Mouse (Mus musculus): ENCODE results near the gene Tank. TPM values are rescaled to one million over a fixed set of nuclear protein-coding genes. Genes with fewer than 3 reads are reported as not detected.

Gene Tank
- polyA plus RNA-seq, 1 experiment from 2014 or later, result 32.6 TPM

- no peak overlapping the region for H3K9ac ChIP-seq
- no peaks in the 10 kb centered on the region for H3K9me3 ChIP-seq
- H3K27ac ChIP-seq, result no peak overlapping the region
- 82% methylated on average over 3 of the region's 3 CpGs for WGBS
- H3K4me1 ChIP-seq, result no peaks in the 10 kb centered on the region
- H3K4me3 ChIP-seq, result no peak overlapping the region
- H3K4me2 ChIP-seq, result no peak overlapping the region
- no peaks in the 10 kb centered on the region for H3K27me3 ChIP-seq
- ATAC-seq (ENCODE audit: borderline replicate concordance, extremely low read depth, low FRiP score, low TSS enrichment), result no peak
- H3K36me3 ChIP-seq, result peaks cover 19% of the 10 kb centered on the region
Measured at GRCm38 (mm10) chr2:61630864-61631555, 52.6 kb downstream of the Tank start.

- ATAC-seq (ENCODE audit: borderline replicate concordance, extremely low read depth, low FRiP score, low TSS enrichment), result no peak
- 92% methylated on average over 1 of the region's 1 CpGs for WGBS
Measured at GRCm38 (mm10) chr2:61635099-61635498, 56.7 kb downstream of the Tank start.

GRCm38 (mm10) chr2:61638182-61638581 is 59.8 kb downstream of the Tank start:
- H3K9ac ChIP-seq, result no peak overlapping the region
- no peaks in the 10 kb centered on the region for H3K9me3 ChIP-seq
- H3K27me3 ChIP-seq, result no peaks in the 10 kb centered on the region
- WGBS, result 68% methylated on average over 6 of the region's 6 CpGs
- no peak for ATAC-seq (ENCODE audit: borderline replicate concordance, extremely low read depth, low FRiP score, low TSS enrichment)
- no peak overlapping the region for H3K27ac ChIP-seq
- no peak overlapping the region for H3K4me3 ChIP-seq
- no peak overlapping the region for H3K4me2 ChIP-seq
- H3K4me1 ChIP-seq, result no peaks in the 10 kb centered on the region
- H3K36me3 ChIP-seq, result no peaks in the 10 kb centered on the region

More at GRCm38 (mm10) chr2:61635099-61635498, 56.7 kb downstream of the Tank start:
- Histone ChIP-seq H3K36me3 (peaks cover 2% of the 10 kb centered on the region; the same call in 1 of the 2 replicates), H3K4me2 (no peak overlapping the region), H3K9me3 (no peaks in the 10 kb centered on the region), H3K9ac (no peak overlapping the region), H3K4me1 (no peaks in the 10 kb centered on the region), H3K27me3 (no peaks in the 10 kb centered on the region), H3K4me3 (no peak overlapping the region), H3K27ac (no peak overlapping the region)

- 50% methylated on average over 6 of the region's 6 CpGs for WGBS
- no peak overlapping the region for H3K4me2 ChIP-seq
- H3K27me3 ChIP-seq, result no peaks in the 10 kb centered on the region
- no peak for ATAC-seq (ENCODE audit: borderline replicate concordance, extremely low read depth, low FRiP score, low TSS enrichment)
- no peaks in the 10 kb centered on the region for H3K4me1 ChIP-seq
- 0 out of 2 replicates have a peak, but pooled peaks cover 2% of the 10 kb centered on the region for H3K36me3 ChIP-seq
- H3K4me3 ChIP-seq, result no peak overlapping the region
- no peak overlapping the region for H3K27ac ChIP-seq
- H3K9ac ChIP-seq, result no peak overlapping the region
- no peaks in the 10 kb centered on the region for H3K9me3 ChIP-seq
Measured at GRCm38 (mm10) chr2:61642452-61643368, 64.3 kb downstream of the Tank start.

GRCm38 (mm10) chr2:61651206-61651605 is 72.8 kb downstream of the Tank start:
- no peak overlapping the region for H3K4me2 ChIP-seq
- H3K9me3 ChIP-seq, result no peaks in the 10 kb centered on the region
- ATAC-seq (ENCODE audit: borderline replicate concordance, extremely low read depth, low FRiP score, low TSS enrichment), result no peak
- H3K9ac ChIP-seq, result no peak overlapping the region
- H3K27me3 ChIP-seq, result no peaks in the 10 kb centered on the region
- H3K4me3 ChIP-seq, result no peak overlapping the region
- 86% methylated on average over 4 of the region's 4 CpGs for WGBS
- H3K36me3 ChIP-seq, result 0 out of 2 replicates have a peak, but pooled peaks cover 9% of the 10 kb centered on the region
- no peak overlapping the region for H3K27ac ChIP-seq
- peaks cover 12% of the 10 kb centered on the region; the same call in 1 of the 2 replicates for H3K4me1 ChIP-seq

- H3K36me3 ChIP-seq, result 0 out of 2 replicates have a peak, but pooled peaks cover 9% of the 10 kb centered on the region
- no peak overlapping the region for H3K27ac ChIP-seq
- H3K4me3 ChIP-seq, result no peak overlapping the region
- no peak overlapping the region for H3K4me2 ChIP-seq
- H3K27me3 ChIP-seq, result no peaks in the 10 kb centered on the region
- H3K9ac ChIP-seq, result no peak overlapping the region
- peaks cover 13% of the 10 kb centered on the region; the same call in 1 of the 2 replicates for H3K4me1 ChIP-seq
- 91% methylated on average over 3 of the region's 3 CpGs for WGBS
- no peak for ATAC-seq (ENCODE audit: borderline replicate concordance, extremely low read depth, low FRiP score, low TSS enrichment)
- H3K9me3 ChIP-seq, result no peaks in the 10 kb centered on the region
Measured at GRCm38 (mm10) chr2:61651640-61652039, 73.3 kb downstream of the Tank start.

- H3K4me1 ChIP-seq, result peaks cover 19% of the 10 kb centered on the region; the same call in 1 of the 2 replicates
- H3K27me3 ChIP-seq, result no peaks in the 10 kb centered on the region
- peak overlapping the region; percentile 57; the same call in 1 of the 2 replicates for H3K9ac ChIP-seq
- H3K27ac ChIP-seq, result no peak overlapping the region
- peak overlapping the region; percentile 57 for H3K4me3 ChIP-seq
- 24% methylated on average over 12 of the region's 12 CpGs for WGBS
- H3K36me3 ChIP-seq, result 0 out of 2 replicates have a peak, but pooled peaks cover under 1% of the 10 kb centered on the region
- H3K4me2 ChIP-seq, result peak overlapping the region; percentile 100
- no peaks in the 10 kb centered on the region for H3K9me3 ChIP-seq
- no peak for ATAC-seq (ENCODE audit: borderline replicate concordance, extremely low read depth, low FRiP score, low TSS enrichment)
Measured at GRCm38 (mm10) chr2:61655046-61655381, 76.6 kb downstream of the Tank start.

- no peaks in the 10 kb centered on the region for H3K27me3 ChIP-seq
- no peaks in the 10 kb centered on the region for H3K9me3 ChIP-seq
- H3K36me3 ChIP-seq, result no peaks in the 10 kb centered on the region
- H3K9ac ChIP-seq, result peak overlapping the region; percentile 57
- H3K4me3 ChIP-seq, result peak overlapping the region; percentile 57
- under 1% methylated on average over 46 of the region's 46 CpGs for WGBS
- H3K27ac ChIP-seq, result no peak overlapping the region
- peaks cover 19% of the 10 kb centered on the region; the same call in 1 of the 2 replicates for H3K4me1 ChIP-seq
- ATAC-seq (ENCODE audit: borderline replicate concordance, extremely low read depth, low FRiP score, low TSS enrichment), result peak; percentile 58; the same call in 1 of the 2 replicates
- peak overlapping the region; percentile 100 for H3K4me2 ChIP-seq
Measured at GRCm38 (mm10) chr2:61655382-61656281, 77.2 kb downstream of the Tank start.

- peak overlapping the region; percentile 57 for H3K9ac ChIP-seq
- 2% methylated on average over 85 of the region's 85 CpGs for WGBS
- ATAC-seq (ENCODE audit: borderline replicate concordance, extremely low read depth, low FRiP score, low TSS enrichment), result peak; percentile 84
Measured at GRCm38 (mm10) chr2:61656421-61657411, 78.3 kb downstream of the Tank start.

GRCm38 (mm10) chr2:61659254-61659653 is 80.9 kb downstream of the Tank start:
- H3K4me1 ChIP-seq, result peaks cover 19% of the 10 kb centered on the region; the same call in 1 of the 2 replicates
- no peak overlapping the region for H3K9ac ChIP-seq
- no peak for ATAC-seq (ENCODE audit: borderline replicate concordance, extremely low read depth, low FRiP score, low TSS enrichment)
- no peaks in the 10 kb centered on the region for H3K36me3 ChIP-seq
- WGBS, result 82% methylated on average over 2 of the region's 2 CpGs
- no peaks in the 10 kb centered on the region for H3K9me3 ChIP-seq
- no peak overlapping the region for H3K27ac ChIP-seq
- no peaks in the 10 kb centered on the region for H3K27me3 ChIP-seq
- no peak overlapping the region for H3K4me3 ChIP-seq
- H3K4me2 ChIP-seq, result no peak overlapping the region

More at GRCm38 (mm10) chr2:61656421-61657411, 78.3 kb downstream of the Tank start:
- H3K9me3 ChIP-seq, result no peaks in the 10 kb centered on the region
- no peak overlapping the region for H3K27ac ChIP-seq
- no peaks in the 10 kb centered on the region for H3K27me3 ChIP-seq
- no peaks in the 10 kb centered on the region for H3K36me3 ChIP-seq
- H3K4me2 ChIP-seq, result peak overlapping the region; percentile 100
- peaks cover 19% of the 10 kb centered on the region; the same call in 1 of the 2 replicates for H3K4me1 ChIP-seq
- H3K4me3 ChIP-seq, result peak overlapping the region; percentile 57

All from lung, embryonic 15.5 days (tissue).